ENCODE assay signal across 14 mouse cellular contexts in the genomic region with DNA sequence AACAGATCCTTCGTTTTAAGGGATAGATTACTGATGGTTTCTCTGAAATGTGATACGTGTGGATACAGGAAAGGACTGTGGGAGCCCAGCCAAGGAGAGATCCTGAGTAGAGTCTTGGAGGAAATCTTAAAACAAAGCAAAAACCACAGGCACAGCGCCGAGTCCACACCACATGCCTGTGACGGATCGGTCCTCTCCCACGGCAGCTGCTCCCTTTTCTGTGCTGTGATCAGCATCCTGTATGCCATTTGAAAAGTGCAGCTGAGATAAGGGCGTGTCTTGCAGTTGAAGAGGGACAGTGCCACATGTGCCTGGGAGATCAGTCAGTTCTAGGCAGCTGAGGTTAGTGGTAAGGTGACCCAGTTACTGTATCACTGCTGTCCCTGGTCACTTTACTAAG. TPM values are rescaled to one million over a fixed set of nuclear protein-coding genes. Genes with fewer than 3 reads are reported as not detected.
DNase-seq lines count a peak whose midpoint lies in the region; ATAC-seq lines count a peak whose summit lies in the region.
"Had no signal": no experiment of that assay in that cellular context is flagged by ENCODE, and none has a peak within 500 bp of the region (broad histone marks: within the 10 kb centered on the region; RNA-seq: fewer than 3 reads in every experiment).

No protein-coding gene starts in this region.

- no peaks in the 10 kb centered on the region for H3K4me1 ChIP-seq in kidney, embryonic 16.5 days (ENCODE audit: insufficient read depth, low read length)
- H3K4me1 ChIP-seq in embryonic facial prominence, embryonic 14.5 days (ENCODE audit: control insufficient read depth, insufficient read depth, low read length): 0 out of 2 replicates have a peak, but pooled peaks cover 6% of the 10 kb centered on the region
- H3K4me1 ChIP-seq: neural tube, embryonic 13.5 days had no signal

- H3K9me3 ChIP-seq in kidney, embryonic 16.5 days (ENCODE audit: low read length): no peaks in the 10 kb centered on the region
- no peaks in the 10 kb centered on the region for H3K9me3 ChIP-seq in embryonic facial prominence, embryonic 14.5 days (ENCODE audit: control insufficient read depth, low read length)
- H3K9me3 ChIP-seq: hindbrain, embryonic 10.5 days; neural tube, embryonic 13.5 days had no signal

- no peak overlapping the region for H3K4me2 ChIP-seq in kidney, embryonic 16.5 days (replicated peaks; ENCODE audit: low read depth, low read length)
- no peak overlapping the region for H3K4me2 ChIP-seq in embryonic facial prominence, embryonic 14.5 days (ENCODE audit: low read depth, low read length)
- H3K4me2 ChIP-seq: neural tube, embryonic 13.5 days had no signal

- 32% methylated on average over 8 of the region's 8 CpGs for WGBS in kidney, embryonic 16.5 days
- 26% methylated on average over 8 of the region's 8 CpGs for WGBS in embryonic facial prominence, embryonic 14.5 days

- H3K36me3 ChIP-seq in kidney, embryonic 16.5 days (ENCODE audit: insufficient read depth, low read length): no peaks in the 10 kb centered on the region
- peaks cover 10% of the 10 kb centered on the region; the same call in 1 of the 2 replicates for H3K36me3 ChIP-seq in embryonic facial prominence, embryonic 14.5 days (ENCODE audit: control insufficient read depth, insufficient read depth, low read length)
- H3K36me3 ChIP-seq: hindbrain, embryonic 10.5 days had no signal

- no peaks in the 10 kb centered on the region for H3K27me3 ChIP-seq in kidney, embryonic 16.5 days (ENCODE audit: insufficient read depth, low read length)
- no peaks in the 10 kb centered on the region for H3K27me3 ChIP-seq in embryonic facial prominence, embryonic 14.5 days (replicated peaks; ENCODE audit: control insufficient read depth, insufficient read depth, low read length)
- H3K27me3 ChIP-seq: neural tube, embryonic 13.5 days had no signal

- no peak overlapping the region for H3K4me3 ChIP-seq in kidney, embryonic 16.5 days (ENCODE audit: low read length)
- H3K4me3 ChIP-seq in embryonic facial prominence, embryonic 14.5 days (ENCODE audit: low read depth, low read length): no peak overlapping the region
- H3K4me3 ChIP-seq: hindbrain, embryonic 10.5 days; neural tube, embryonic 13.5 days had no signal

- peak; percentile 69 for ATAC-seq in kidney, embryonic 16.5 days (ENCODE audit: low FRiP score, low TSS enrichment)
- ATAC-seq in CD4-positive, CD25-positive, alpha-beta regulatory T cell, adult 4 months: peak; percentile 43
- peak; percentile 84 for ATAC-seq in embryonic facial prominence, embryonic 14.5 days (ENCODE audit: low read depth)
- ATAC-seq in megakaryocyte progenitor cell, adult 5-6 weeks (replicated peaks; ENCODE audit: poor library complexity): peak; percentile 44
- ATAC-seq: forebrain, embryonic 16.5 days had no signal

- DNase-seq in kidney, adult 11 months: no peak
- peak; percentile 84 for DNase-seq in embryonic facial prominence, embryonic 14.5 days (ENCODE audit: low spot score)
- no peak for DNase-seq in adrenal gland, adult (ENCODE audit: inconsistent age in 2 of 2, low spot score in 1 of 2)
- DNase-seq in layer of hippocampus, postnatal 36 days: no peak
- no peak for DNase-seq in urinary bladder, postnatal 14 days (ENCODE audit: low spot score)
- DNase-seq: adrenal gland, postnatal 14 days; cerebellum, postnatal 10 days; right cerebral cortex, postnatal 4 days had no signal

- H3K9ac ChIP-seq in kidney, embryonic 16.5 days (replicated peaks; ENCODE audit: low read length): no peak overlapping the region
- no peak overlapping the region for H3K9ac ChIP-seq in embryonic facial prominence, embryonic 14.5 days (ENCODE audit: low read depth, low read length)
- H3K9ac ChIP-seq: neural tube, embryonic 13.5 days had no signal

- no peak overlapping the region for H3K27ac ChIP-seq in kidney, embryonic 16.5 days (ENCODE audit: low read length)
- no peak overlapping the region for H3K27ac ChIP-seq in embryonic facial prominence, embryonic 14.5 days (replicated peaks; ENCODE audit: low read depth, low read length)
- H3K27ac ChIP-seq: hindbrain, embryonic 10.5 days; neural tube, embryonic 13.5 days had no signal

RNA-seq across cellular contexts. Expression of a gene that starts 39.3 kb away (rescaled TPM):
- 17.2 and 18.2 TPM in 2 replicates for polyA plus RNA-seq in kidney, embryonic 16.5 days (2015; fragmentation: Nextera tagmentation; extraction: Ambion mirVana)
- 1 to 10 TPM; 6.1 to 8.2 TPM for polyA plus RNA-seq in CD4-positive, CD25-positive, alpha-beta regulatory T cell, adult 4 months (2017; shearing (Covaris generic))
- 12.4 and 16.8 TPM in 2 replicates for polyA plus RNA-seq in embryonic facial prominence, embryonic 14.5 days (2014; fragmentation: Nextera tagmentation; extraction: Ambion mirVana)
- 34.9 and 42.0 TPM in 2 replicates for total RNA-seq in megakaryocyte progenitor cell, adult 5-6 weeks (2015)
- total RNA-seq in megakaryocyte progenitor cell, adult 5-6 weeks (2017): 71.4 and 104 TPM in 2 replicates
- 1 to 10 TPM; 1.2 to 4.0 TPM for total RNA-seq in layer of hippocampus, postnatal 36 days (2021)

RNA-seq across cellular contexts. Expression of a gene that starts 41.7 kb away (rescaled TPM):
- polyA plus RNA-seq in kidney, embryonic 16.5 days (2015; fragmentation: Nextera tagmentation; extraction: Ambion mirVana): 20.6 and 21.3 TPM in 2 replicates
- 10 to 100 TPM; 10.3 to 13.8 TPM for polyA plus RNA-seq in CD4-positive, CD25-positive, alpha-beta regulatory T cell, adult 4 months (2017; shearing (Covaris generic))
- polyA plus RNA-seq in embryonic facial prominence, embryonic 14.5 days (2014; fragmentation: Nextera tagmentation; extraction: Ambion mirVana): 30.0 and 33.9 TPM in 2 replicates
- 55.3 and 61.5 TPM in 2 replicates for total RNA-seq in megakaryocyte progenitor cell, adult 5-6 weeks (2015)
- 72.5 and 89.7 TPM in 2 replicates for total RNA-seq in megakaryocyte progenitor cell, adult 5-6 weeks (2017)
- total RNA-seq in layer of hippocampus, postnatal 36 days (2021): 10 to 100 TPM; 39.8 to 44.9 TPM
